Mouse (Mus musculus) kidney, embryonic 16.5 days (tissue): Measurements from ENCODE around the gene Gpc6. TPM values are rescaled to one million over a fixed set of nuclear protein-coding genes. Genes with fewer than 3 reads are reported as not detected.

ENCODE experiments used
- ATAC-seq: fragments of 200-750 bp; cut with Nextera tagmentation; 2 replicates; pipeline ENCODE4 v1.8.0; 2017; ENCODE audit warnings: moderate TSS enrichment; ENCODE audit not compliant: low FRiP score, low TSS enrichment
- H3K27ac ChIP-seq: fragments of 300-500 bp; sonication (generic); 2 replicates; pipeline ENCODE4 v1.5.1; 2014; ENCODE audit warnings: low read length
- H3K27me3 ChIP-seq: fragments of 300-500 bp; sonication (generic); 2 replicates; pipeline ENCODE4 v1.6.1; 2014; ENCODE audit warnings: low read length, control low read depth, mixed read lengths; ENCODE audit not compliant: insufficient read depth
- H3K36me3 ChIP-seq: fragments of 300-500 bp; sonication (generic); 2 replicates; pipeline ENCODE4 v1.6.1; 2014; ENCODE audit warnings: low read length, control low read depth, mixed read lengths; ENCODE audit not compliant: insufficient read depth
- H3K4me1 ChIP-seq: fragments of 300-500 bp; sonication (generic); 2 replicates; pipeline ENCODE4 v1.6.1; 2014; ENCODE audit warnings: low read length, control low read depth, mixed read lengths; ENCODE audit not compliant: insufficient read depth
- H3K4me2 ChIP-seq: fragments of 300-500 bp; sonication (generic); replicated peaks from 2 replicates; pipeline ENCODE4 v1.6.1; 2014; ENCODE audit warnings: low read depth, low read length
- H3K4me3 ChIP-seq: fragments of 300-500 bp; sonication (generic); 2 replicates; pipeline ENCODE4 v1.5.1; 2014; ENCODE audit warnings: mild to moderate bottlenecking, low read length
- H3K9ac ChIP-seq: fragments of 300-500 bp; sonication (generic); replicated peaks from 2 replicates; pipeline ENCODE4 v1.6.1; 2014; ENCODE audit warnings: low read length
- H3K9me3 ChIP-seq: fragments of 300-500 bp; sonication (generic); 2 replicates; pipeline ENCODE4 v1.6.1; 2016; ENCODE audit warnings: low read length, control low read depth
- WGBS: fragments of 180-500 bp; shearing (Covaris S2); extraction: QIAGEN DNeasy Blood & Tissue Kit; methylation state at CpG from one replicate; pipeline ENCODE4 v1.1.7; 2014; 5-methylcytosine and 5-hydroxymethylcytosine counted together
- polyA plus RNA-seq: library from polyadenylated mRNA; unstranded; fragments of >200 nt; fragmentation: Nextera tagmentation; extraction: Ambion mirVana; gene quantifications from 2 replicates; pipeline ENCODE4 v1.2.1, GENCODE M21; 2015

The Gpc6 gene
- polyA plus RNA-seq, 1 experiment from 2014 or later: 62.7 TPM

- no peaks in the 10 kb centered on the region for H3K9me3 ChIP-seq
- H3K4me3 ChIP-seq: no peak overlapping the region
- no peaks in the 10 kb centered on the region for H3K36me3 ChIP-seq
- H3K9ac ChIP-seq: no peak overlapping the region
- no peak overlapping the region for H3K4me2 ChIP-seq
- no peaks in the 10 kb centered on the region for H3K27me3 ChIP-seq
- ATAC-seq: no peak
- WGBS: 87% methylated on average over 7 of the region's 7 CpGs
- no peak overlapping the region for H3K27ac ChIP-seq
- peaks cover 6% of the 10 kb centered on the region for H3K4me1 ChIP-seq
Observed at GRCm38 (mm10) chr14:117673541-117673940, 748.4 kb downstream of the Gpc6 start.

DNA sequence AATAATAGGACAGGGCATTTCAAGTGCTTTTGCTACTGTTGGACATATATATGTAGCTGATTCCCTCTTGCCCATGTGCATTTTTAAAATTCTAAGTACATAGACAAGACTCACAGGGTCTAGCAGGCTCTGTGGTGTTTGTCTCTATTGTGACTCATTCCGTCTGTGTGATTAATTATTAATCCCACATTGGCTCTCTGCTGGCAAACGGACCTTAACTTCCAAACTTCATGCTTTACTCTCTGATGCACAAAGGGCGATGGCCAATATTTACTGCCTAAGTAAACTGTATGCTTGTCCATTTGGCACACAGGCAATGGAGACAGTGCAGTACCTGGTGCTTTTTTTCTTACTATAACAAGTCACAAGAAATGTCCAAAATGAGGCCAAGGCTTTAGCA lies 749.4 kb downstream of the Gpc6 start:
- no peaks in the 10 kb centered on the region for H3K27me3 ChIP-seq

DNA sequence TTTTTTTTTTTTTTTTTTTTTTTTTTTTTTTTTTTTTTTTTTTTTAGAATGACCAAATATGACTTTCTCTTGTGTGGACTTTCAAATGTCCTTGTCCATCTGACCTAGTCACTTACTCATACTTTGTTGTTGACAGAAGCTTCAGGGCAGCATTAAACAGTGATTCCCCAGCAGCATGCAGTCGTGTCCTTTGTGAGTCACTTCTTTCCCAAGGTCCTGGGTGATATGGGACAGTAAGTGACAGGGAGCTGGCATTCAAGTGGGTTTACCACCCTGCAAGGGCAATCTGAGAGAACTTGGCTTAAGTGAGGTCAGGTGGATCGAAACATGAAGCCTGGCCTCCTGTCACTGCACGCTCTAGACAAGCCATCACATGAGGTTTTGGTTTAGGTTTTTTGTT lies 754.8 kb downstream of the Gpc6 start:
- no peak for ATAC-seq
- Histone ChIP-seq H3K4me3 (no peak overlapping the region), H3K9ac (no peak overlapping the region), H3K27ac (no peak overlapping the region), H3K9me3 (no peaks in the 10 kb centered on the region), H3K4me2 (no peak overlapping the region), H3K4me1 (peaks cover 12% of the 10 kb centered on the region; the same call in 1 of the 2 replicates), H3K27me3 (no peaks in the 10 kb centered on the region), H3K36me3 (no peaks in the 10 kb centered on the region)
- WGBS: 72% methylated on average over 3 of the region's 3 CpGs

More for the DNA sequence above, 749.4 kb downstream of the Gpc6 start:
- H3K27ac ChIP-seq: no peak overlapping the region
- peaks cover 6% of the 10 kb centered on the region for H3K4me1 ChIP-seq
- no peak overlapping the region for H3K9ac ChIP-seq
- no peaks in the 10 kb centered on the region for H3K9me3 ChIP-seq
- H3K4me3 ChIP-seq: no peak overlapping the region
- H3K36me3 ChIP-seq: no peaks in the 10 kb centered on the region
- ATAC-seq: peak; percentile 85
- no peak overlapping the region for H3K4me2 ChIP-seq
- WGBS: 50% methylated on average over 3 of the region's 3 CpGs

DNA sequence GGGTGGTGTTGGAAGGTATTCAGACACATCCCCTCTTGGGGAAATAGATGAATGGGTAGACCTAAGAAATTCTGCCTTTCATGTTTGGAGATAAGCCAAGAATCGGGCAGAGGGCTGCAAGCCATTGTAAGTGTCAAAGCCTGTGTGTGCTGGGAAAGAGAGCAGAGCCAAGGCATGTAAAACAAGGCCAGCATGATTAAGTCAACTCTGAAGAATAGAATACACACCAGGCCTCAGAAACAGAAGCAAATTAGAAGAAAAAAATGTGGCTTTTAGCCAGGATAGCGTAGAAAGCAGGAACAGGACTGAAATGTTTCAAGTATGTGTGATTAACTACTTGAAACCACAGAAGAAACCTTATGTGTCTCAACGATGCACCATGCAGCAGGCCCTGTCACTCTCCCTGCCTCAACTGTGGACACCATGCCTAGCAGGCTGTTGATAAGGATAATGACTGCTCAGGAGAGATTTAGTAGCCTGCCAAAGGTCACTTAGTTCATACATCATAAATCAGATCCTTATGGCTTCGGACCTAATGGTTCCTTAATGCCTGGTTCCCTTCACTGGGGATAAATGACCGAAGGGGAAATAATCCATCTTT lies 756.3 kb downstream of the Gpc6 start:
- Histone ChIP-seq H3K27me3 (no peaks in the 10 kb centered on the region), H3K9ac (no peak overlapping the region), H3K36me3 (no peaks in the 10 kb centered on the region), H3K4me1 (peaks cover 12% of the 10 kb centered on the region; the same call in 1 of the 2 replicates), H3K4me2 (no peak overlapping the region), H3K4me3 (no peak overlapping the region), H3K27ac (0 out of 2 replicates have a peak overlapping the region, but pooled peaks have one; percentile 46), H3K9me3 (no peaks in the 10 kb centered on the region)
- WGBS: 25% methylated on average over 5 of the region's 5 CpGs
- peak; percentile 75; the same call in 1 of the 2 replicates for ATAC-seq

GRCm38 (mm10) chr14:117683149-117683548 lies 758.0 kb downstream of the Gpc6 start:
- no peaks in the 10 kb centered on the region for H3K36me3 ChIP-seq
- 95% methylated on average over 4 of the region's 4 CpGs for WGBS
- H3K4me1 ChIP-seq: peaks cover 6% of the 10 kb centered on the region; the same call in 1 of the 2 replicates
- H3K27me3 ChIP-seq: no peaks in the 10 kb centered on the region
- H3K4me3 ChIP-seq: no peak overlapping the region
- no peak overlapping the region for H3K9ac ChIP-seq
- no peak overlapping the region for H3K27ac ChIP-seq
- H3K9me3 ChIP-seq: no peaks in the 10 kb centered on the region
- ATAC-seq: no peak
- H3K4me2 ChIP-seq: no peak overlapping the region

DNA sequence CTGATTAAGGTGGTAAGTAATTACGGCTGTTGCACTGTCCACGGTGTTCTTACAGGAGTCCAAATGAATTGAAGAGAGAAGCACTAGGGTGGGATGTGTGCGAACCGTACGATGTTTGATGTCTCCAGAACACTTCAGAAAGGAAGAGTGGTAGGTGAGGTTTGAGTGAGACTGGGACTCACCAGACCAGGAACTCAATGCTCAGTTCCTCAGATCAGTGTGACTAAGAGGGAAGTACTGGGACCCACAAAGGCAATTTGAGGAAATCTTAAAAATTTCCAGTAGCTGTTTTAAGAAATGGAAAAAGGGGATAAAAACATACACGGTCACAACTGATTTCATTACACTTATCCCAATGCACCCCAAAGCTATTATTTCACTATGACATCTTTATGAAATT lies 764.7 kb downstream of the Gpc6 start:
- H3K4me3 ChIP-seq: no peak overlapping the region
- no peaks in the 10 kb centered on the region for H3K27me3 ChIP-seq
- no peaks in the 10 kb centered on the region for H3K9me3 ChIP-seq
- ATAC-seq: no peak
- no peaks in the 10 kb centered on the region for H3K36me3 ChIP-seq
- 81% methylated on average over 6 of the region's 6 CpGs for WGBS
- no peak overlapping the region for H3K4me2 ChIP-seq
- no peak overlapping the region for H3K9ac ChIP-seq
- no peaks in the 10 kb centered on the region; the same call in 1 of the 2 replicates for H3K4me1 ChIP-seq
- H3K27ac ChIP-seq: no peak overlapping the region

DNA sequence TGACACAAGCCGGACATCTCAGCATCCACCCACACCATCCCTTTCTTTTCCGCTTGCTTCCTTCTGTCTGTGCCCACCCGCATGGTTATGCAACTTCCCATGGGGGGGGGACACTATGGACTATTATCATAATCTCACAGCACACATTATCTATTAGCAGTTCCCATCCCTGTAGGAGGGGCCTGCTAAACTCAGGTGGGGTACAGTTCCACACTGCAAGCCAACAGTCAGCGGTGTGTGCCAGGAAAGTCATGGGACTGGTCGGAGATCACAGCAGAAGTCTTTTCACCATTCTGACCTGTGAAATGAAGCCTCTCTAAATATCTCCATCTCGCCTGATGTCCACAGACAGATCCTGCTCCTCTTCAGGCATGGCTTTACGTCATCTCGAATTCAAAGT lies 770.5 kb downstream of the Gpc6 start:
- no peak overlapping the region for H3K27ac ChIP-seq
- H3K4me3 ChIP-seq: no peak overlapping the region
- H3K4me1 ChIP-seq: no peaks in the 10 kb centered on the region
- 89% methylated on average over 8 of the region's 8 CpGs for WGBS
- no peaks in the 10 kb centered on the region for H3K9me3 ChIP-seq
- no peaks in the 10 kb centered on the region for H3K27me3 ChIP-seq
- no peak overlapping the region for H3K9ac ChIP-seq
- H3K36me3 ChIP-seq: no peaks in the 10 kb centered on the region
- H3K4me2 ChIP-seq: no peak overlapping the region
- no peak for ATAC-seq

GRCm38 (mm10) chr14:117700670-117701280 lies 775.7 kb downstream of the Gpc6 start:
- Histone ChIP-seq H3K27me3 (no peaks in the 10 kb centered on the region), H3K9ac (no peak overlapping the region), H3K4me3 (no peak overlapping the region), H3K4me2 (no peak overlapping the region), H3K27ac (no peak overlapping the region), H3K4me1 (no peaks in the 10 kb centered on the region), H3K9me3 (no peaks in the 10 kb centered on the region), H3K36me3 (no peaks in the 10 kb centered on the region)
- 91% methylated on average over 10 of the region's 10 CpGs for WGBS
- ATAC-seq: no peak

DNA sequence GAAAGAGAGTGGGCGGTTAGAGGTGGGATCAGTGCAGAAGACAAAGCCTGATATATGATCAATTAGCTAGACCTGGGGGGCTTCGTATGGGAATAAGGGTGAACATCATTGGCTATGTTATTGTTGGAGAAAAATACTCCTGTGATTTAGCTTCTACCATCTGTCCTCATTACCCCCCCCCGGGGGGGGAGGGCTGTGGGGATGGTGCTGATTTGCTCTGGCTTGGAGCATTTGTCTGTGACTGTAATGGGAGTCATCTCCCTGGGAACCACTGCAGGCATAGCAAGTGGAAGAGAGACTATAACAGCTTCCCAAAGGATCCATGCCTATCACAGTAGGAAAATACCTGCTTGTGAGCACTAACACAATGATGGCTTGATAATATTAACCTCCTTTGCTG lies 783.7 kb downstream of the Gpc6 start:
- Histone ChIP-seq H3K27ac (no peak overlapping the region), H3K27me3 (no peaks in the 10 kb centered on the region), H3K4me1 (peaks cover 6% of the 10 kb centered on the region), H3K9me3 (no peaks in the 10 kb centered on the region), H3K9ac (no peak overlapping the region), H3K36me3 (no peaks in the 10 kb centered on the region), H3K4me3 (no peak overlapping the region), H3K4me2 (no peak overlapping the region)
- WGBS: 87% methylated on average over 3 of the region's 3 CpGs
- no peak for ATAC-seq

GRCm38 (mm10) chr14:117710463-117710911 lies 785.4 kb downstream of the Gpc6 start:
- no peak overlapping the region for H3K4me3 ChIP-seq
- H3K9ac ChIP-seq: no peak overlapping the region
- H3K36me3 ChIP-seq: no peaks in the 10 kb centered on the region
- H3K4me2 ChIP-seq: no peak overlapping the region
- ATAC-seq: no peak
- H3K27me3 ChIP-seq: no peaks in the 10 kb centered on the region
- no peaks in the 10 kb centered on the region for H3K9me3 ChIP-seq
- 75% methylated on average over 10 of the region's 10 CpGs for WGBS
- H3K27ac ChIP-seq: no peak overlapping the region
- peaks cover 6% of the 10 kb centered on the region for H3K4me1 ChIP-seq
